Mouse (Mus musculus) heart, embryonic 12.5 days (tissue): ENCODE data around the gene Gosr2. TPM values are rescaled to one million over a fixed set of nuclear protein-coding genes. Genes with fewer than 3 reads are reported as not detected.

Experiments used
- ATAC-seq: fragments of 200-750 bp; cut with Nextera tagmentation; 2 replicates; pipeline ENCODE4 v1.8.0; 2017; ENCODE audit warnings: moderate TSS enrichment, moderate library complexity; ENCODE audit not compliant: insufficient number of reproducible peaks, low FRiP score
- H3K27ac ChIP-seq: fragments of 300-500 bp; sonication (generic); 2 replicates; pipeline ENCODE4 v1.5.1; 2016; ENCODE audit warnings: mild to moderate bottlenecking, moderate library complexity; ENCODE audit not compliant: poor library complexity, severe bottlenecking
- H3K27me3 ChIP-seq: fragments of 300-500 bp; sonication (generic); replicated peaks from 2 replicates; pipeline ENCODE4 v1.6.1; 2016; ENCODE audit warnings: mild to moderate bottlenecking, moderate library complexity
- H3K36me3 ChIP-seq: fragments of 300-500 bp; sonication (generic); 2 replicates; pipeline ENCODE4 v1.6.1; 2016; ENCODE audit warnings: mild to moderate bottlenecking, moderate library complexity
- H3K4me1 ChIP-seq: fragments of 300-500 bp; sonication (generic); replicated peaks from 2 replicates; pipeline ENCODE4 v1.6.1; 2016; ENCODE audit warnings: mild to moderate bottlenecking
- H3K4me2 ChIP-seq: fragments of 300-500 bp; sonication (generic); 2 replicates; pipeline ENCODE4 v1.6.1; 2016; ENCODE audit warnings: mild to moderate bottlenecking, moderate library complexity
- H3K4me3 ChIP-seq: fragments of 300-500 bp; sonication (generic); 2 replicates; pipeline ENCODE4 v1.5.1; 2016; ENCODE audit warnings: mild to moderate bottlenecking
- H3K9ac ChIP-seq: fragments of 300-500 bp; sonication (generic); 2 replicates; pipeline ENCODE4 v1.6.1; 2016; ENCODE audit warnings: mild to moderate bottlenecking, moderate library complexity
- H3K9me3 ChIP-seq: fragments of 300-500 bp; sonication (generic); replicated peaks from 2 replicates; pipeline ENCODE4 v1.6.1; 2016; ENCODE audit warnings: mild to moderate bottlenecking, moderate library complexity
- WGBS: fragments of 180-500 bp; shearing (Covaris S2); methylation state at CpG from one replicate; pipeline ENCODE4 v1.1.7; 2016; 5-methylcytosine and 5-hydroxymethylcytosine counted together
- polyA plus RNA-seq: library from polyadenylated mRNA; unstranded; fragments of >200 nt; fragmentation: Nextera tagmentation; extraction: Ambion mirVana; gene quantifications from 2 replicates; pipeline ENCODE4 v1.2.1, GENCODE M21; 2016

Gene Gosr2
- polyA plus RNA-seq, 1 experiment from 2014 or later: 69.9 TPM

DNA sequence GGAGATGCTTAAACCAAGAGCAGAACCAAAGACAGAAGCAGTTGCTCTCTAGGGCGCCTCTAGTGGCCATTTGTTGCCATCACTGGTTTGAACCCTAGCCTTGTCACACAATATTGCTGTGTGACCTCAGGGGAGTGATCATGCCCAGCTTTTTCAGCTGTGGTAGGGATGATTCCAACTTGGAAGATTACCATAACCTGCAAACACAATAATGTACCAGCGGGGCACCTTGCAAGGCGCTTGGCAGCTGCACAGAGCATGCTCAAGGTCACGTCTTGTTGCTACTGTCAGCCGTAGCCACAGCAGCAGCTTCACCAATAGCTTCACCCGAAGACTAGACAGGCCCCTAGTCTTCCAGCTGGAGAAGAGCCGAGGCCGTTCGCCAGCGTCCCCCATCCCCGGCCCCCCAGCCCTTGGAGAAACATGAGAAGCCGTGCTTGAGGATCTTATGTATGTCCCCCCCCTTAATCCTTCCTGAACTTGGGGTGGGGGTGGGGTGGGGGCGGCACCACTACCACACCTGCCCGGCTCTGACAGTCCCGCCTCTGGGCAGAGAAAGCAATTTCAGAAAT, 23.9 kb upstream of the Gosr2 start:
- Histone ChIP-seq H3K27ac (no peak overlapping the region), H3K36me3 (no peaks in the 10 kb centered on the region), H3K4me1 (peaks cover 10% of the 10 kb centered on the region), H3K4me3 (peak overlapping the region; percentile 28), H3K27me3 (no peaks in the 10 kb centered on the region), H3K9ac (peak overlapping the region; percentile 61; the same call in 1 of the 2 replicates), H3K4me2 (peak overlapping the region; percentile 71), H3K9me3 (no peaks in the 10 kb centered on the region)
- ATAC-seq: no peak
- 20% methylated on average over 15 of the region's 15 CpGs for WGBS

DNA sequence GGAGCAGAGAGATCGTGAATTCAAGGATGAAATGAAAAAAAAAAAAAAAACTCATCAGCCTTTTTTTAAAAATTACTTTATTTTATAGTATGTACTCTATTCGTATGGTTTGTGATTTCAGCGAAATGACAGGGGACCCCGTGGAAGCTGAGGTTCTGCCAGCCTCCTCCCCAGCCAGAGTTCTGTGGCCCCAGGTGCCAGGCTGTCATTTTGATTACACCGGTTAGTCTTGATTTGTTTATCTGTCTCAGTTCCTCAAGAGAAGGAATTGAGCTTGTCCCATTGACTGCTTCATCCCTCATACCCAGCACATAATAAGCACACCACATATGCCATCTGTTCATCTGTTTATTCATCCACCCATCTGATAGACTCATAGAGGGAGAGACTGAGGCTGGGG, 21.7 kb upstream of the Gosr2 start:
- no peaks in the 10 kb centered on the region for H3K36me3 ChIP-seq
- H3K4me2 ChIP-seq: no peak overlapping the region
- no peaks in the 10 kb centered on the region for H3K9me3 ChIP-seq
- no peak overlapping the region for H3K27ac ChIP-seq
- no peak overlapping the region for H3K9ac ChIP-seq
- no peak overlapping the region for H3K4me3 ChIP-seq
- peaks cover 10% of the 10 kb centered on the region for H3K4me1 ChIP-seq
- 78% methylated on average over 5 of the region's 5 CpGs for WGBS
- ATAC-seq: no peak
- no peaks in the 10 kb centered on the region for H3K27me3 ChIP-seq

DNA sequence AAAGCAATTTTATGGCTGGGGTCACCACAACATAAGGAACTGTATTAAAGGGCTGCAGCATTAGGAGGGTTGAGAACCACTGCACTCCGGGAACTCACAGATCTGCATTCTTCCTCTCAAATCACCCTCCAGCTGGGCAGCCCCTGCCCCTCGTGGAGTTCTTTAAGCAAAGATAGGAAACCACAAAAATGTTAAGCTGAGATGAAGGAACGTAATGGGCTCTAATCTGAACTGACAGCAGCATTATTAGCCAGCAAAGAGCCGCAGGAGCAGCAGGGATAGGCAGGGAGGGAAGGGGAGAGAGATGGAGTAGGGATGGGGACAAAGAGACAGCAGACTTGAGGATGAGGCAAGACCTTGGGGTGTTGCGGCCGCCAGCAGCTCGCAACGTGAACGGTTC, 19.3 kb upstream of the Gosr2 start:
- Histone ChIP-seq H3K27ac (no peak overlapping the region), H3K9ac (no peak overlapping the region), H3K4me2 (no peak overlapping the region), H3K4me3 (no peak overlapping the region), H3K27me3 (0 out of 2 replicates have a peak, but pooled peaks cover 7% of the 10 kb centered on the region), H3K36me3 (no peaks in the 10 kb centered on the region), H3K4me1 (peaks cover 8% of the 10 kb centered on the region), H3K9me3 (no peaks in the 10 kb centered on the region)
- 38% methylated on average over 9 of the region's 9 CpGs for WGBS
- no peak for ATAC-seq

DNA sequence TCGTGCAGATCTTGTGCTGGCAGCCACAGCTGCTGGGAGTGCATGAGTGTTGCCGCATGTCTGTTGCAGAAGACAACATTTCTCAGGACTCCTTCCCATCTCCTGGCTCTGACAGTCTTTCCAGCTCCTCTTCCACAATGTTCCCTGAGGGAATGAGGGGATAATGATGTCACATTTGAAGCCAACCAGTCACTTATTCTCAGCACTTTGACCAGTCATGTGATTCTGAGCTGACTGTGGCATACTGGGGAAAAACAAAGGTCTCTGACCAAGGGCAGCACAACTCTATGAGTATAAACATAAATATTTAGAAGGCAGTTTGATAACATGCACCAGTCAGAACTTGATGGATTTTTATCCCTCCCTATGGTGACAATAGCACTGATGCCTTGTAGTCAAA, 16.4 kb upstream of the Gosr2 start:
- no peak overlapping the region for H3K27ac ChIP-seq
- H3K9me3 ChIP-seq: no peaks in the 10 kb centered on the region
- H3K9ac ChIP-seq: no peak overlapping the region
- H3K4me3 ChIP-seq: no peak overlapping the region
- no peak for ATAC-seq
- no peak overlapping the region for H3K4me2 ChIP-seq
- H3K27me3 ChIP-seq: 0 out of 2 replicates have a peak, but pooled peaks cover 7% of the 10 kb centered on the region
- WGBS: 85% methylated on average over 2 of the region's 2 CpGs
- H3K36me3 ChIP-seq: no peaks in the 10 kb centered on the region
- H3K4me1 ChIP-seq: peaks cover 5% of the 10 kb centered on the region; the same call in 1 of the 2 replicates

DNA sequence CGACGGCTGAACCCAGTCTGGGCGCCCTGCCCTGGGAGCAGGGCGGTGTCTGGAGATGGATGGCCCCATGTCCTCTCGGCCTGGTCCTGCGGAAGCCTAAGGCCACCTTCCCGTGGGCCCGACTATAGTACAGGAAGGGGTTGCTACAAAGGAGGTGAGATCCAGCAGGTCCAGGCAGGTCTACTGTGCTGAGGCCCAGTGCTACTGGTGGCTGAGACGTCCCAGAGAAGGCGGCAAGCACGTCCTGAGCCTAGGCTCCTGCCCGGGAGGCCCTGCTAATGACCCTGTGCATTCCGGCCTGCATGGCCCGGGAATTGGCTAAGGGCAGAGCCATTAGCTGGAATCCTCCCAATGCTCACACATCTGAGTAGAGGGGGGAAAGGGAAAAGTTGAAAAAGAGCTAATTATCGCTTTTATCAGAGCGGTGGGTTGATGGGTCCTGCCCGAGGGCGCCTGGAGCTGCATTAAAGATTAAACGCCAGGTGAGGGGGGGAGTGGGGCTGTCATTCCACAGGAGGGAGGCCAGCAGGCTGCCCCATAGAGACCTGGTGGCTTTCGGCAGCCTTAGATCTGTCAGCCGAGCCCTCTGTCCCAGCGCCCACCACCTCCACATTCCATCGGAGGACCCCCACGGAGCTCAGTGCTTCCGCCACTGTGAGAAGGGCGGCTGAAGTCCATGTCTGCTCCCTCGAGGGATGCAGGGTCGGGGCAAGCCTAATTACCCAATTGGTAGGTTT, 14.3 kb upstream of the Gosr2 start:
- H3K4me2 ChIP-seq: no peak overlapping the region
- WGBS: 44% methylated on average over 28 of the region's 28 CpGs

DNA sequence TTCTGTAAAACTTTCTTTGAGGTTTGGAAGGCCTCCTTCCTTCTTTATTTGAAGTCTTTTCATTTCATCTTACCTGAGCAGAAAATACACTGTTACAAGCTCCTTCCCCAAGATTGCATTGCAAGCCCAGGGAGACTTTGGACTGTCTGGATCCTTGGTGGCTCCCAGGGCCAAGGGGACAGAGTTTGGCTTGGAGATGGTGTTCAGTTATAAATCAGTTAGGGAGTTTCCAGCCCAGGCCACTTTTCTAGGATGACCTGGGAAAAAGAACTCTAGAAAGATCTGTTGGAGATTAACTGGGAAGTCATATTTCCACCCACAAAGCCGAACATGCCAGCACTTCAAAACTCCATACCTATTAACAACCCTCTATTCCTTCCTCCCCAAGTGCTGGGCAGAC, 12.3 kb upstream of the Gosr2 start:
- Histone ChIP-seq H3K27ac (no peak overlapping the region), H3K27me3 (0 out of 2 replicates have a peak, but pooled peaks cover 7% of the 10 kb centered on the region), H3K4me3 (no peak overlapping the region), H3K4me2 (no peak overlapping the region), H3K9ac (no peak overlapping the region), H3K9me3 (no peaks in the 10 kb centered on the region), H3K36me3 (no peaks in the 10 kb centered on the region), H3K4me1 (0 out of 2 replicates have a peak, but pooled peaks cover 7% of the 10 kb centered on the region)
- ATAC-seq: no peak
- 65% methylated on average over 1 of the region's 1 CpGs for WGBS

More for the DNA sequence above, 14.3 kb upstream of the Gosr2 start:
- H3K27me3 ChIP-seq: 0 out of 2 replicates have a peak, but pooled peaks cover 7% of the 10 kb centered on the region
- ATAC-seq: no peak
- H3K36me3 ChIP-seq: no peaks in the 10 kb centered on the region
- H3K9ac ChIP-seq: no peak overlapping the region
- no peak overlapping the region for H3K4me3 ChIP-seq
- H3K27ac ChIP-seq: no peak overlapping the region
- H3K4me1 ChIP-seq: 0 out of 2 replicates have a peak, but pooled peaks cover 7% of the 10 kb centered on the region
- H3K9me3 ChIP-seq: no peaks in the 10 kb centered on the region

DNA sequence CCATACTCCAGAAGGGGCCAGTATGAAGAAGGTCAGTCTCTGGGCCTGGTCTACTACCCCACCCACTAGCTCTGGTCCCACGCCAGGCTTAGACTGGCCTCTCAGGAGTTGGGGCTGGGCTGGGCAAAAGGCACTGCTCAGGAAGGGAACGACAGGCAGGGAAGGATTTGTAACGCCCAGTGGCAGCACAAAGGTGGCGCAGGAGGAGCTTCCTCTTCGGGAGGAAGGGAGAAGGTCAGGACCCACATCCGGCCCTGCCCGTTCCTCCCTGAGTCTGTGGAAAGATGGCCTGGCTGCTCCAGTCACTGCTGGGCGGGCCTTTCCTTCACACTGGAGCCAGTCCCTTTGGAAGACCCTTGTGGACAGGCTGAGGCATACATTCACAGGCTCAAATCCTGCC, 9.3 kb upstream of the Gosr2 start:
- 0 out of 2 replicates have a peak, but pooled peaks cover 6% of the 10 kb centered on the region for H3K4me1 ChIP-seq
- peaks cover 9% of the 10 kb centered on the region; the same call in 1 of the 2 replicates for H3K36me3 ChIP-seq
- no peaks in the 10 kb centered on the region for H3K27me3 ChIP-seq
- peak; percentile 82 for ATAC-seq
- 0 out of 2 replicates have a peak overlapping the region, but pooled peaks have one; percentile 17 for H3K27ac ChIP-seq
- H3K9ac ChIP-seq: no peak overlapping the region
- WGBS: 48% methylated on average over 8 of the region's 8 CpGs
- no peak overlapping the region for H3K4me2 ChIP-seq
- H3K9me3 ChIP-seq: no peaks in the 10 kb centered on the region
- no peak overlapping the region for H3K4me3 ChIP-seq

DNA sequence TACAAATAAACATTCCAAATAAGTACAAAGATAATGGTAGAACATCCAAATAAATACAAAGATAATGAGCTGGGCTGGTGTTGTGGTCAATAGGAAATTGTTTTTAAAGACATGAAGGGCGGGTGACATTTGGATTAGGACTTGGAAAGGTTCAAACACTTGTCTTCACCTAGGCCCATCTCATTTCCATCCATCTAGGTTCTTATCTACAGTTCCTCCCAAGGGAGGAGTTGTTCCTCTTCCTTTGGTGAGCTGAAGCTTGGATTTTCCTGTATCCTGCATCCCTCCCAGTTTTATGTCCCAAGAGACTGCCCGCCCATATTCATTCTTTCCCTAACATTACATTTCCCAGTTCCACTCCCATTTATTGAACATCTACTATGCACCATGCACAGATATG, 528 bp upstream of the Gosr2 start:
- Histone ChIP-seq H3K4me2 (peak overlapping the region; percentile 77), H3K9me3 (no peaks in the 10 kb centered on the region), H3K36me3 (peaks cover 12% of the 10 kb centered on the region; the same call in 1 of the 2 replicates), H3K4me1 (0 out of 2 replicates have a peak, but pooled peaks cover 6% of the 10 kb centered on the region), H3K27me3 (no peaks in the 10 kb centered on the region), H3K4me3 (peak overlapping the region; percentile 100), H3K9ac (0 out of 2 replicates have a peak overlapping the region, but pooled peaks have one; percentile 97), H3K27ac (peak overlapping the region; percentile 98)
- WGBS: 54% methylated on average over 2 of the region's 2 CpGs
- ATAC-seq: no peak

DNA sequence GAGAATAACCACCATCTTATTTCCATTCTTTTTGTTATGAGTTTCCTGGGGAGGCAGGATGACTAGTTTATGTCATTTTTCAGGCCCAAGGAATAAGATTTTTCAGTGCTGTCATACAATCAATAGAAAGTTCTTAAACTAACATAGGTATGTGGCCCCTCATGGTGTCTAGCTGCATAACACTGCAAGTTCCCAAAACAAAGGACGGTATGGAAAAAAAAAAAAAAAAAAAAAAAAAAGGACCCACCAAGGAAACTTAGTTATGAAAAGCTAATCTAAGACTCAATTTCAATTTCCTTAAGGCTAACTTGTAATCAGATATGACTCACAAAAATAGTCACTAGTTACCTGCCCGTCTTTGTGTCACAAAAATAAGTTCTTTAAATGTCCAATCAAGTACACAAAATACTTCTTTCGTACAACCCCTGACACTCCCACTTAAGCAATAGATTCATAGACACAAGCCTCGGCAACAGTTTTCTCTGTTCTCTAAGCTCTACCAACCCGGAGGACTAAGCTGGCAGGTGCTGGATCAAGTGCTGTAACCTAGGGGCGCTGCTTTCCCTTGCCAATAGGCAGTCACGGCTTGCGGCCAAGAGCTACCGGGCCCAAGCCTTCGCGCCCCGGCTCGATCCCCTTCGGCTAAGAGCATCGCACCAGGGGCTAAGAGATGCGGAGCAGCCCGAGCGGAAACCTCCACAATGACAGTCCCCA, 690 bp downstream of the Gosr2 start:
- WGBS: under 1% methylated on average over 17 of the region's 18 CpGs
- peak; percentile 29 for ATAC-seq
- Histone ChIP-seq H3K36me3 (peaks cover 7% of the 10 kb centered on the region; the same call in 1 of the 2 replicates), H3K4me2 (peak overlapping the region; percentile 77), H3K9me3 (no peaks in the 10 kb centered on the region), H3K9ac (peak overlapping the region; percentile 97), H3K4me3 (peak overlapping the region; percentile 100), H3K4me1 (0 out of 2 replicates have a peak, but pooled peaks cover 6% of the 10 kb centered on the region), H3K27ac (peak overlapping the region; percentile 98), H3K27me3 (no peaks in the 10 kb centered on the region)

DNA sequence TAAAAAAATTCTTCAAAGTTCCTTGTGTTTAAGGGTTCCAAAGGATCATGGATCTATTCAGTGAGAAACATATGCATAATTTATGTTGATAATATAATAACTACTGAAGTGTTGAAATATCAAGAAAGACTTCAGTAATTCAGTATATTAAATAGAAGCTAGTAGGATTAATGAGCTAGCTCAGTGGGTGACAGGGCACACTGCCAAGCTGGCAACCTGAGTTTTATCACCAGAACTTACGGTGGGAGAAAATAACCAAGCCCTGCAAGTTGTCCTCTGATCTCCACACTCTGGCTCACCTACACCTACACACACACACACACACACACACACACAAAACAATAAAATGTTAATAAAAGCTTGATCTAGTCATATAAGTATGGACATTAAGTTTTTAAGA, 4.5 kb downstream of the Gosr2 start:
- H3K36me3 ChIP-seq: peaks cover 7% of the 10 kb centered on the region; the same call in 1 of the 2 replicates
- H3K9me3 ChIP-seq: no peaks in the 10 kb centered on the region
- no peaks in the 10 kb centered on the region for H3K27me3 ChIP-seq
- WGBS: 55% methylated on average over 1 of the region's 1 CpGs
- ATAC-seq: no peak
- no peak overlapping the region for H3K27ac ChIP-seq
- no peak overlapping the region for H3K9ac ChIP-seq
- H3K4me2 ChIP-seq: no peak overlapping the region
- peaks cover 38% of the 10 kb centered on the region for H3K4me1 ChIP-seq
- H3K4me3 ChIP-seq: no peak overlapping the region

DNA sequence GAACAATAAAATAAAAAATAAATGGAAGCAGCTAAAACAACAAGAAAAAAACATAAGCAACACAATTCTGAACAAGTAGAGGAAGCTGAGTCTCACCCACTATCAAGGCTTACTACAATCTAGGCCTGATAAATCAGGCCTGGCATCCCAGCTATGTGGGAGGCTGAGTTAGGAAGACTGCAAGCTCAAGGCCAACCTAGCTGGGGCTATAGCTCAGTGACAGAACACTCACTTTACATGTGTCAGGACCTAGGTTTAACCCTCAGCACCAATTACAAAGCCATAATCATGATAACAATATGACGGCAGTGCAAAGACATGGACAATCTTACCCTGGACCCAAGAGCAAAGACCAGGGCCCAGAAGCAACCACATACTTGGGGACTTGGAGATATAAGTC, 6.7 kb downstream of the Gosr2 start:
- H3K4me2 ChIP-seq: peak overlapping the region; percentile 13; the same call in 1 of the 2 replicates
- peaks cover 24% of the 10 kb centered on the region for H3K36me3 ChIP-seq
- no peak overlapping the region for H3K9ac ChIP-seq
- H3K9me3 ChIP-seq: no peaks in the 10 kb centered on the region
- peaks cover 56% of the 10 kb centered on the region for H3K4me1 ChIP-seq
- 26% methylated on average over 1 of the region's 1 CpGs for WGBS
- H3K27me3 ChIP-seq: no peaks in the 10 kb centered on the region
- no peak overlapping the region for H3K27ac ChIP-seq
- ATAC-seq: no peak
- no peak overlapping the region for H3K4me3 ChIP-seq
